Mouse (Mus musculus): ENCODE measurements around the gene Gm21731.
"Not testable (repeated sequence)": the region's sequence is repeated elsewhere in the genome, so short reads cannot be mapped to it uniquely, and the experiment has no call there.

GRCm38 (mm10) chr13:120196189-120196821 is 42.6 kb upstream of the Gm21731 start:
- TF ChIP-seq POLR2A (IDR thresholded peaks at IDR 0.05; ENCODE audit: borderline replicate concordance, extremely low read depth, insufficient read depth, insufficient read length, poor library complexity, severe bottlenecking); CTCF (IDR thresholded peaks at IDR 0.05; ENCODE audit: borderline replicate concordance, extremely low read depth, insufficient read depth, insufficient read length): not testable (repeated sequence)
